Mouse (Mus musculus) embryo, embryonic 10 days (tissue): Measurements from ENCODE around the gene Mfsd6.
"Not testable (repeated sequence)": the region's sequence is repeated elsewhere in the genome, so short reads cannot be mapped to it uniquely, and the experiment has no call there.

Experiments used
- DNase-seq: peaks from one replicate; pipeline ENCODE4 v3.0.0-alpha.2; 2015; ENCODE audit warnings: low spot score

Gene Mfsd6

DNA sequence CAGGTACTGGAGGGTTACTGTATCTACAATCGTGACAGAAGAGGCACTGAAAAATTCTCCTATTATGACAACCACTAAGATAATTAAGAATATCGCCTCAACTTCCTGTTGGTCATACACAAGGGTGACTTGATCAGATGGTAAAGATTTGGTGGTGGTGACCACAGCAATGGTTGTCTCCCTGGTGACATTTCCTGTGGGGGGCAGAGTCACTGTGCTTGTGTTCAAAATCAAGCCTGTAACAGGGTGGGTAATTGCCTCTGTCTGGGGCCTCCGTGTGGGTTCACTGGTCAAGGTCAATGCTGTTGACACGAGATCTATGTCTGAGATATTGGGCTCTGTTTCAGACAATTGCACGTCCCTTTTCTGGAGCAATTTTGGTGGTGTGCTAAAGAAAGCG lies 18.5 kb downstream of the Mfsd6 start:
- DNase-seq, result no peak

DNA sequence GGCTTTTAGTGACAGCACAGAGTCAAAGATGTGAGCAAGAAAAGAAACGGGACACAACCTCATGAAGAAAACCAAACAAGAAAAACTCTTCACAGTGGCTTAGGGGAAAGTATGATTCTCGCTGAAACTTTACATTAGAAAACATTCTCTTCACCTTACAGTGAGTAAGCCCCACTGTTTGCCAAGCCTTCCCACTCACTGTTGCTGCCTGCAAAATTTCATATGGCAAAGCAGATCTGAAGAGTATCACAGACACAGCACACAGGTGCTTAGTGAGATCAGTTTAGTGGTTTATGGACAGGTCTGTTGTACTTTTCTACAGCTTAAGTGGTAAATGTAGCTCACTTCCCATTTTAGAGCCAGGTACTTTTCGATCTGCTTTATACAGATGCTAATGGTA lies 20.2 kb downstream of the Mfsd6 start:
- DNase-seq, result no peak

GRCm38 (mm10) chr1:52702738-52703491 lies 24.3 kb downstream of the Mfsd6 start:
- no peak for DNase-seq

DNA sequence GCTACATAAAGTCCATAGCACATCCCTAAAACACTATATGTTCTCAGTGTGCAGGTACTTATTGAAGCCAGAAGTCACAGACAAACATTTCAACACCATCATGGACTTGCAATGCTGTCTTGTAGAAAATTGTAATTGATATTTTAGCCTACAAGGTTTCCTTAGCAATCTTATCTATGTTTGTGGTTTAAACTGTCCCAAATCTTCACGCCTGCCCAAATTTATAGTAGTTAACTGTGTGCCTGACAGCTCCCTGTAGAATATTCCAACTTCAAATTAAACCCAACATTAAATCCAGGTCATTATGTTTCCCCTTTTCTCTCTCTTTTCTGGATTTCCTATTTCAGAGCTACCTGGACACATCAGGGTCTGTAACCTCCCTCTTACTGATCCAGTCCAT lies 25.3 kb downstream of the Mfsd6 start:
- no peak for DNase-seq

DNA sequence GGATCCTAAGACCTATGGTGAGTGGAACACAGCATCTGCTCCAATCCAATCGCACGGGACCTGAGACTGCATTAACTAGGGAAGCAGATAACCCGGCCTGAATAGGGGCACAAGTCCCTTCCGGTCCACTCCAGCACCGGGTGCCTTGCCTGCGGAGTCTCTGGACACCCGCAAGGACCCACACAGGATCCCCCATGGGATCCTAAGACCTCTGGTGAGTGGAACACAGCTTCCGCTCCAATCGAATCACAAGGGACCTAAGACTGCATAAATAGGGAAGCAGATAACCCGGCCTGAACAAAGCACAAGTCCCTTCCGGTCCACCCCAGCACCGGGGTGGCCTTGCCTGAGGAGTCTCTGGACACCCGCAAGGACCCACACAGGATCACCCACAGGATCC lies 32.8 kb downstream of the Mfsd6 start:
- DNase-seq, result not testable (repeated sequence)

- no peak for DNase-seq
Observed at GRCm38 (mm10) chr1:52687636-52688035, 39.6 kb downstream of the Mfsd6 start.

GRCm38 (mm10) chr1:52683550-52683949 lies 43.7 kb downstream of the Mfsd6 start:
- DNase-seq, result no peak

- no peak for DNase-seq
Observed at GRCm38 (mm10) chr1:52676621-52677020, 50.6 kb downstream of the Mfsd6 start.

DNA sequence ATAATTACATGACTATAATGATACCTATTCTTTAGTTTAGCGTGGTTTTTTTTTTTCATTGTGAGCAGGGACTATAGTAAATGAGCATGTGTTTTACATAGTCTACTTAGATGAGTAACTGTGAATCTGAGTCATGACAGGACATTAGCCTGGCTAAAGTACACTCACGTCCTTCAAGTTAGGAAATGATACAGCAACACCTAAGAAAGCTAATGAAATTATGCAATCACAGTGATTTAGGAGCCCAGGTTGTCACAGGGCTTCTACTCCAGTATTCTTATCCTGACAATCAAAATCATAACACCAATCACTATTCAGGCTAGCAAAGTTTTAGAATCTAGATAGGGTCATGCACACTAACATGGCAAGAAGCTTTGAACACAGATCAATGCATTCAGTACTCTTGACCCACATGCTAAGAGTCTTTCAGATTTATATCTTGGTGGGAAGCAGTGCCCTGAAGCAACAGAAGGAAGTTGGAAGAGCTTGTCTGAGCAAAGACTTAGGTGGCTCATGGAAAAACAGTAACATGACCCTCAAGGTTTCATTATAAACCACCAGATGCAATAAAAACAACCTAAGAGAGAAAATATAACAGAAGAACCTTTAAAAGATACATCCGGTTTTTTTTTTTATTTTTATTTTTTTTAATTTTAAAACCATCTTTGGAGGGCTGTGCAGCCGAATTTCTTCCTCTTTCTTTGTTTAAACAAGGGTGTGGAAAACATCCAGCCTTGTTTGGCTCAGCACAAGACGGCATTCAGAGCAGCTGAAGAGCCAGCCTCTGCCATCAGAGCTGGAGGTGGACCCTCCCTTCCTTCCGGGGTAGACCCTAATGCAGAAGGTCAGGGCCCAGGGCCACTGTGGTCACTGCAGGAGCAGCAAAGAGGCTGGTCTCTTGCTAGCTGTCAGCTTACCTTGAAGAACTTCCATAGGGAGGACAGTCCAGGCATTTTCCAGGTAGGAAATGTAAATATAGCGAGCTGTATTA lies 51.4 kb downstream of the Mfsd6 start:
- no peak for DNase-seq

GRCm38 (mm10) chr1:52669931-52670330 lies 57.3 kb downstream of the Mfsd6 start:
- no peak for DNase-seq

- DNase-seq, result no peak
Observed at GRCm38 (mm10) chr1:52668743-52669323, 58.4 kb downstream of the Mfsd6 start.

DNA sequence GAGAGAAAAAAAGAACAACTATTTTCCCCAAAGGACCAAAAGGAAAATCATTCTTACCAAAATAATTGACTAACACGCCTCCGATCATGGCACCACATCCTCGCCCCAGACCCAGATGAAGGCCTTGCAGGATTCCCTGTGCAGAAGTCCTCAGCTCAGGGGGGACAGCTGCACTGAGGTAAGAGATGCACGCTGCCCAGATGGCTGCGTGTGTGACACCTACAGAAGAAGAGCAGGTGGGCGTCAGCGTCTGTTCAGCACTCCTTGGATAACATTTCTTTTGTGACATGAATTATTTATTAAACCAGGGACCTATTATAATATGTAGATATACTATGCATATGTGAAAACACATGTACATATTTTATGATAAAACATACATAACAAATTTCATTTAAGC lies 64.0 kb downstream of the Mfsd6 start:
- DNase-seq, result no peak

- no peak for DNase-seq
Observed at GRCm38 (mm10) chr1:52660765-52661164, 66.5 kb downstream of the Mfsd6 start.

DNA sequence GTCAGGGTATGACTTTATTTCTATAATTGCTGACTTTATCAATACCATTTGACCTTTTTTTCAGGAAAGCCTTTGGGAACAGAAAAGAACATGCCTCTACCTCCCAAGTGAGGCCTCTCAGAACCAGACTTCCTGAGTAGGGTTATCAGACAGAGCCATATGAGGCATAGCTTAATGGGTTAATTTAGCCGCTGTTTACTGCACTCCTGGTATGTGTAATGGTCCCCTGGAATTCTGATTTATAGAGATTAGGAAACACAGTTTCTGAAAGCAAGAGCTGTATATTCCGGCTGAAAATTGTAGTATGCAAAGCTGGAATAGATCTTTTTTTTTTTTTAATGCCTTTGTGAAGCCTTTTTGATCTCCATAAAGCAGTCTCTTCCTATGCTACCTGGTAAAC lies 67.0 kb downstream of the Mfsd6 start:
- no peak for DNase-seq

DNA sequence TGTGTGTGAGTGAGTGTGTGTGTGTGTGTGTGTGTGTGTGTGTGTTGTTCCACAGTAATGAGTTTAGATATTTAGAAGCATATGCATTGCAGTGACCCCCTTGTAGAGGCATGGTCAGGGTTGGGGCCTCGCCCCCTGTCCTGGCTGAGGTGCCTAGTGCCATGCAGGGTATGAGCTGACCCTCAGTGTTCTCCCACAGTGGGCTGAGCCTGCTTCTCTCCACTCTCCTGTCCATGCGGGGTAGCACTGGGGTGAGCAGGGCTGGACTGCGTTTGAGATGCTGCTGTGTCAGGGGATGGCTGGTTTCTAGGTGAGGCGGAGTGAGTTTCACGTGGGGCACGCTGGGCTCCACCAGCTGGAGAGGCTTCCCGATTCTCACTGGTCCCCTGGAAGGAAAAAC lies 69.1 kb downstream of the Mfsd6 start:
- no peak for DNase-seq

GRCm38 (mm10) chr1:52655153-52655552 lies 72.1 kb downstream of the Mfsd6 start:
- DNase-seq, result no peak

GRCm38 (mm10) chr1:52653366-52653765 lies 73.9 kb downstream of the Mfsd6 start:
- DNase-seq, result no peak

GRCm38 (mm10) chr1:52652601-52653253 lies 74.5 kb downstream of the Mfsd6 start:
- peak; percentile 60 for DNase-seq

- no peak for DNase-seq
Observed at GRCm38 (mm10) chr1:52650066-52650465, 77.2 kb downstream of the Mfsd6 start.

- peak; percentile 57 for DNase-seq
Observed at GRCm38 (mm10) chr1:52648153-52649027, 78.9 kb downstream of the Mfsd6 start.

DNA sequence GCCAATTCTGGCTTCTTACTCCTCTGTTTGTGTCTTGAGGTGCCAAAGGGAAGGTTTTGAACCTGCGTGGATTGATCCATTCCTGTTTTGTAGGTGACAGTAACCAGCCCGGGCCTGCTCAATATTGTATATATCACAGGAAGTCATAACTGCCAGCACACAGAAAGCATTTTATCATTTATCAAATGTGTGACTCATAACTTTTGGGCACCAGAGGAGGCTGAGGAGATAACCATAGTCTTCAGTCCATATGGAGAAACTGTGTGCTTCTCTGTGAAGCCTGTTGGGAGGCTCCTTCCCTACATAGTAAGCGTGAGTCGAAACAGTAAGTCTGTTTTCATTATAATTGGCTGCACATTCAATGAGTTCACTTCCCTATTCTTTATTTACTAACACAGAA lies 86.5 kb downstream of the Mfsd6 start:
- no peak for DNase-seq
